Mouse (Mus musculus) liver, adult 2 months (tissue): Measurements from ENCODE around the gene Camsap3.

Experiments used
- CTCF ChIP-seq: fragments of 200-500 bp; IDR thresholded peaks from 2 replicates; pipeline ENCODE4 v1.5.1; 2011; ENCODE audit warnings: low read depth, low read length, control low read depth
- POLR2A ChIP-seq: fragments of 200-500 bp; IDR thresholded peaks from 2 replicates; pipeline ENCODE4 v1.6.1; 2011; ENCODE audit warnings: low read length, control low read depth; ENCODE audit not compliant: insufficient read depth; ENCODE audit errors: extremely low read depth

DNA sequence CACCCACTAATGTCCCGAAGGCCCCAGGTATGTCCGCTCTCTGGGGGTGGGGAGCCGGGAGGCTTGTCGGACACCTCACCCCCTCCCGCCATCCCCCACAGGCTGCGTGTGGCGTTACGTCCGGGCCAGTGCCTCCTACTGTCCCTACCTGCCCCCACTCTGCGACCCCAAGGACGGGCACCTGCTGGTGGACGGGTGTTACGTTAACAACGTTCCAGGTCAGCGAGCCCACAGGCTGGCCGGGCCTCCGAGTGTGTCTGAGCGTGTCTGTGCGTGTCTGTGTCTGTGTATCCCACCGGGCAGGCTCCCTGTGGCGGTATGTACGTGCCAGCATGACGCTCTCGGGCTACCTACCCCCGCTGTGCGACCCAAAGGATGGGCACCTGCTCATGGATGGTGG, 49.4 kb upstream of the Camsap3 start:
- TF ChIP-seq POLR2A (no peak), CTCF (no peak)
